Mouse (Mus musculus): ENCODE measurements around the gene Phykpl.
"Not testable (repeated sequence)": the region's sequence is repeated elsewhere in the genome, so short reads cannot be mapped to it uniquely, and the experiment has no call there.

The Phykpl gene

GRCm38 (mm10) chr11:51607096-51607738 is 22.7 kb downstream of the Phykpl start:
- in situ Hi-C loops (cut with MboI; ENCODE audit: low pct_unique_long_range_greater_than_20kb in 1 of 2, low sequenced_read_pairs in 2 of 2, unreplicated experiment in 1 of 2), result no loop called here

GRCm38 (mm10) chr11:51609266-51609909 is 24.8 kb downstream of the Phykpl start:
- in situ Hi-C loops (cut with MboI; ENCODE audit: low pct_unique_long_range_greater_than_20kb in 1 of 2, low sequenced_read_pairs in 2 of 2, unreplicated experiment in 1 of 2), result no loop called here

- in situ Hi-C loops (cut with MboI; ENCODE audit: low pct_unique_long_range_greater_than_20kb in 1 of 2, low sequenced_read_pairs in 2 of 2, unreplicated experiment in 1 of 2), result not testable (repeated sequence)
Observed at GRCm38 (mm10) chr11:51609940-51610339, 25.4 kb downstream of the Phykpl start.

DNA sequence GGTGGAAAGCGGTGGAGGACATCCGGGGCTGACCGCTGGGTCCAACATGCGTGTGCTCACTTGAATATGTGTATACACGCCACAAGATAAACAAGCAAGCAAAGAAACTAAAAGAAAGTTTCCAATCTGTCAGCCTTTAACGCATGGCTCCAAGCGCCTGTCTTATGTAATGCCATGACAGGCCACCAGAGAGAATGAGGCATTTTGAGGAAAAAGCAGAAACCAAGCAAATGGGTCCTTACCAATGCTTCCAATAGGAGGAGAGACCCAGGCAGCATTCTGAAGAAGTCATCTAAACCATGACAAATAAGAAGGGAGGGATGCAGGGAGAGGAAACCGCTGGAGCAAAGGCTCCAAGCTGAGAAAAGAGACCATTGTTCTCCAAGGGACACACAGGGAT is 29.7 kb downstream of the Phykpl start:
- in situ Hi-C loops (cut with MboI; ENCODE audit: low pct_unique_long_range_greater_than_20kb in 1 of 2, low sequenced_read_pairs in 2 of 2, unreplicated experiment in 1 of 2), result no loop called here

- in situ Hi-C loops (cut with MboI; ENCODE audit: low pct_unique_long_range_greater_than_20kb in 1 of 2, low sequenced_read_pairs in 2 of 2, unreplicated experiment in 1 of 2), result loop anchor here (5.0 kb wide), 3 partner anchors 37 to 72 kb away; partner anchors contain the start of genes 0610009B22Rik (in 1 of the 2), D930048N14Rik (in 1 of the 2) and N4bp3 (in 1 of the 2)
Observed at GRCm38 (mm10) chr11:51615129-51615528, 30.6 kb downstream of the Phykpl start.

- in situ Hi-C loops (cut with MboI; ENCODE audit: low pct_unique_long_range_greater_than_20kb in 1 of 2, low sequenced_read_pairs in 2 of 2, unreplicated experiment in 1 of 2), result loop anchor here (5.0 kb wide), 3 partner anchors 37 to 72 kb away; partner anchors contain the start of genes 0610009B22Rik (in 1 of the 2), D930048N14Rik (in 1 of the 2) and N4bp3 (in 1 of the 2)
Observed at GRCm38 (mm10) chr11:51615601-51616000, 31.0 kb downstream of the Phykpl start.

DNA sequence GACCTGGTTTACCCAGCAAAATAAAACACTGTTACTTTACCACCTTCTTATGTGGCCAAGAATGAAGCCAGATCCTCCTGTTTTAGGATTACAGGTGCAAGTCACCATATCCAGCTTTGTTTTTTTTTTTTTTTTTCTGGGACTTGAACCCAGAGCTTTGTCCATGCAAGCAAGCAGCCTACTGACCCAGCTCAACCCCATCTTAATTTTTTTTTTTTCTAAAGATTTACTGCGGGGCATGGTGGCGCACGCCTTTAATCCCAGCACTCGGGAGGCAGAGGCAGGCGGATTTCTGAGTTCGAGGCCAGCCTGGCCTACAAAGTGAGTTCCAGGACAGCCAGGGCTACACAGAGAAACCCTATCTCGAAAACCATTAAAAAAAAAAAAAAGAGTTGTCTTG is 31.6 kb downstream of the Phykpl start:
- in situ Hi-C loops (cut with MboI; ENCODE audit: low pct_unique_long_range_greater_than_20kb in 1 of 2, low sequenced_read_pairs in 2 of 2, unreplicated experiment in 1 of 2), result loop anchor here (5.0 kb wide), 3 partner anchors 36 to 71 kb away; partner anchors contain the start of genes 0610009B22Rik (in 1 of the 2), D930048N14Rik (in 1 of the 2) and N4bp3 (in 1 of the 2)

- in situ Hi-C loops (cut with MboI; ENCODE audit: low pct_unique_long_range_greater_than_20kb in 1 of 2, low sequenced_read_pairs in 2 of 2, unreplicated experiment in 1 of 2), result loop anchor here (5.0 kb wide), 3 partner anchors 35 to 70 kb away; partner anchors contain the start of genes 0610009B22Rik (in 1 of the 2), D930048N14Rik (in 1 of the 2) and N4bp3 (in 1 of the 2)
Observed at GRCm38 (mm10) chr11:51617693-51618092, 33.1 kb downstream of the Phykpl start.

GRCm38 (mm10) chr11:51618894-51619408 is 34.4 kb downstream of the Phykpl start:
- in situ Hi-C loops (cut with MboI; ENCODE audit: low pct_unique_long_range_greater_than_20kb in 1 of 2, low sequenced_read_pairs in 2 of 2, unreplicated experiment in 1 of 2), result loop anchor here (5.0 kb wide), 3 partner anchors 33 to 68 kb away; partner anchors contain the start of genes 0610009B22Rik (in 1 of the 2), D930048N14Rik (in 1 of the 2) and N4bp3 (in 1 of the 2)

DNA sequence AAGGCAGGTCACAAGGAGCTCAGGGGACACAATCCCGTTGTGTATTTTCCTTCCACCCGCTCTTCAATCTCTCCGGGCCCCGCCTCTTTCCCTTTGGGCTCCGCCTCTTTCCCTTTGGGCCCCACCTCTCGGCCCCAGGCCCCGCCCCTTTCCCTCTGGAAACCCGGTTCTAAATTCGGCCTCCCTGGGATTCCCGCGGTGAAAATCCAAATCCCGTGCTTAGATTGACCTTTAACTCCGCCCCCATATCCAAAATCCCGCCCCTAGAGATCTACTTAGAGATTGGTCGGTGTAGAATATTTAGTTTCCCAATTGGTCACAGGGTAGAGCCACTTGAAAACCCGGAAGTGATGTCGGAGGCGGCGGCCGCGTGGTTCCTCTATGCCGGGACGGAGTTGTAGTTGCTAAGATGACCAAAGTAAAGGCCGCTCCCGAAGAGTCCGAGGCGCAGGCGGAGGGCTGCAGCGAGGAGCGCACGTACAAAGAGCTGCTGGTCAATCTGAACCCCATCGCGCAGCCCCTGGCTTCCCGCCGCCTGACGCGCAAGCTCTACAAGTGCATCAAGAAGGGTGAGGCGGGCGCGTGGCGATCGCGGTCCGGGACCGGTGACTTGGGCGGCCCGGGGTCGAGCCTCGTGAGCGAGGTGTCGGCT is 35.0 kb downstream of the Phykpl start, which contains the start of gene Nhp2:
Gene Nhp2, plus strand, starts transcription at position 327 of the 652 bp plus-strand sequence.
- in situ Hi-C loops (cut with MboI; ENCODE audit: low pct_unique_long_range_greater_than_20kb in 1 of 2, low sequenced_read_pairs in 2 of 2, unreplicated experiment in 1 of 2), result loop anchor here (5.0 kb wide), 3 partner anchors 33 to 68 kb away; partner anchors contain the start of genes 0610009B22Rik (in 1 of the 2), D930048N14Rik (in 1 of the 2) and N4bp3 (in 1 of the 2)

GRCm38 (mm10) chr11:51620084-51620483 is 35.5 kb downstream of the Phykpl start:
- in situ Hi-C loops (cut with MboI; ENCODE audit: low pct_unique_long_range_greater_than_20kb in 1 of 2, low sequenced_read_pairs in 2 of 2, unreplicated experiment in 1 of 2), result no loop called here

- in situ Hi-C loops (cut with MboI; ENCODE audit: low pct_unique_long_range_greater_than_20kb in 1 of 2, low sequenced_read_pairs in 2 of 2, unreplicated experiment in 1 of 2), result no loop called here
Observed at GRCm38 (mm10) chr11:51621776-51622175, 37.2 kb downstream of the Phykpl start.

GRCm38 (mm10) chr11:51622971-51623491 is 38.5 kb downstream of the Phykpl start:
- in situ Hi-C loops (cut with MboI; ENCODE audit: low pct_unique_long_range_greater_than_20kb in 1 of 2, low sequenced_read_pairs in 2 of 2, unreplicated experiment in 1 of 2), result no loop called here

GRCm38 (mm10) chr11:51625187-51625820 is 40.7 kb downstream of the Phykpl start:
- in situ Hi-C loops (cut with MboI; ENCODE audit: low pct_unique_long_range_greater_than_20kb in 1 of 2, low sequenced_read_pairs in 2 of 2, unreplicated experiment in 1 of 2), result no loop called here

- in situ Hi-C loops (cut with MboI; ENCODE audit: low pct_unique_long_range_greater_than_20kb in 1 of 2, low sequenced_read_pairs in 2 of 2, unreplicated experiment in 1 of 2), result no loop called here
Observed at GRCm38 (mm10) chr11:51627425-51627824, 42.9 kb downstream of the Phykpl start.

DNA sequence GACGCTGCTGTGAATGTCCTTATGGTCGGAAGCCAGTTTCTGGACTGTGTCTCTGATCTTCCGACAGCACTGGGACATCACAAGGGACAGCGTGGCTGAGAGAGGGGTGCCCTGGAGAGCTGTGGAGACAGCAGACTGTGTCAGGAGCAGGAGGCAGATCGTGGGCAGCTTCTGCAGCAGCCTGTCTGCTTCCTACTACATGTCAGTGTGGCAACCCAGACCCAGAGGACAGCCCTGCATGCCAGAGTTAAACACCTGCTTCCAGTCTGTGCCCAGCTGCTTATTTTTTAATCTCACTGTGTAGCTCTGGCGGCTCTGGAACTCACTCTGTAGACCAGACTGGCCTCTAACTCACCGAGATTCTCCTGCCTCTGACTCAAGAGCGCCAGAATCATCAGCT is 43.4 kb downstream of the Phykpl start:
- in situ Hi-C loops (cut with MboI; ENCODE audit: low pct_unique_long_range_greater_than_20kb in 1 of 2, low sequenced_read_pairs in 2 of 2, unreplicated experiment in 1 of 2), result no loop called here

- in situ Hi-C loops (cut with MboI; ENCODE audit: low pct_unique_long_range_greater_than_20kb in 1 of 2, low sequenced_read_pairs in 2 of 2, unreplicated experiment in 1 of 2), result no loop called here
Observed at GRCm38 (mm10) chr11:51629651-51630314, 45.2 kb downstream of the Phykpl start.

Measured in mouse embryonic stem cell (cell line).